Mouse (Mus musculus) heart, embryonic 12.5 days (tissue): ENCODE results near the gene Il10. TPM values are rescaled to one million over a fixed set of nuclear protein-coding genes. Genes with fewer than 3 reads are reported as not detected.

Experiments used
- ATAC-seq: fragments of 200-750 bp; cut with Nextera tagmentation; 2 replicates; pipeline ENCODE4 v1.8.0; 2017; ENCODE audit warnings: moderate TSS enrichment, moderate library complexity; ENCODE audit not compliant: insufficient number of reproducible peaks, low FRiP score
- H3K27ac ChIP-seq: fragments of 300-500 bp; sonication (generic); 2 replicates; pipeline ENCODE4 v1.5.1; 2016; ENCODE audit warnings: mild to moderate bottlenecking, moderate library complexity; ENCODE audit not compliant: poor library complexity, severe bottlenecking
- H3K27me3 ChIP-seq: fragments of 300-500 bp; sonication (generic); replicated peaks from 2 replicates; pipeline ENCODE4 v1.6.1; 2016; ENCODE audit warnings: mild to moderate bottlenecking, moderate library complexity
- H3K36me3 ChIP-seq: fragments of 300-500 bp; sonication (generic); 2 replicates; pipeline ENCODE4 v1.6.1; 2016; ENCODE audit warnings: mild to moderate bottlenecking, moderate library complexity
- H3K4me1 ChIP-seq: fragments of 300-500 bp; sonication (generic); replicated peaks from 2 replicates; pipeline ENCODE4 v1.6.1; 2016; ENCODE audit warnings: mild to moderate bottlenecking
- H3K4me2 ChIP-seq: fragments of 300-500 bp; sonication (generic); 2 replicates; pipeline ENCODE4 v1.6.1; 2016; ENCODE audit warnings: mild to moderate bottlenecking, moderate library complexity
- H3K4me3 ChIP-seq: fragments of 300-500 bp; sonication (generic); 2 replicates; pipeline ENCODE4 v1.5.1; 2016; ENCODE audit warnings: mild to moderate bottlenecking
- H3K9ac ChIP-seq: fragments of 300-500 bp; sonication (generic); 2 replicates; pipeline ENCODE4 v1.6.1; 2016; ENCODE audit warnings: mild to moderate bottlenecking, moderate library complexity
- H3K9me3 ChIP-seq: fragments of 300-500 bp; sonication (generic); replicated peaks from 2 replicates; pipeline ENCODE4 v1.6.1; 2016; ENCODE audit warnings: mild to moderate bottlenecking, moderate library complexity
- WGBS: fragments of 180-500 bp; shearing (Covaris S2); methylation state at CpG from one replicate; pipeline ENCODE4 v1.1.7; 2016; 5-methylcytosine and 5-hydroxymethylcytosine counted together
- polyA plus RNA-seq: library from polyadenylated mRNA; unstranded; fragments of >200 nt; fragmentation: Nextera tagmentation; extraction: Ambion mirVana; gene quantifications from 2 replicates; pipeline ENCODE4 v1.2.1, GENCODE M21; 2016

Il10 gene
- polyA plus RNA-seq, 1 experiment from 2014 or later, result not detected

DNA sequence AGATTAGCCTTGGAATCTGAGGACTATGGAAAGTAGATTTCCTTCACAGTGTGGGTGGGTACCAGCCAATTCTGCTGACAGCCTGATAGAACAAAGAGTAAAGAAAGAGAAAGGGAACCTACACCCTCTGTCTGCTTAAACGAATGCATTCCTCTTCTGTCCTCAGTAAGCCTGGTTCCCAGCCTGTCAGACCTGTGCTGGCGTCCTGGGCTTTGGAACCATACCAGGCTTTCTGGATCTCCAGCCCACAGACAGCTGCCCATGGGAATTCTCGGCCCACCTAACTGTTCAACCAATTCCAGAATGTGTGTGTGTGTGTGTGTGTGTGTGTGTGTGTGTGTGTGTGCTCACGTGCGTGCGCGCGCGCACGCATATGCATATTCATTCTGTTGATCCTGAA, 21.3 kb upstream of the Il10 start:
- no peaks in the 10 kb centered on the region for H3K36me3 ChIP-seq
- H3K27ac ChIP-seq, result no peak overlapping the region
- peaks cover 7% of the 10 kb centered on the region; the same call in 1 of the 2 replicates for H3K4me1 ChIP-seq
- no peaks in the 10 kb centered on the region for H3K9me3 ChIP-seq
- ATAC-seq, result no peak
- H3K4me2 ChIP-seq, result no peak overlapping the region
- H3K27me3 ChIP-seq, result no peaks in the 10 kb centered on the region
- no peak overlapping the region for H3K9ac ChIP-seq
- 85% methylated on average over 10 of the region's 10 CpGs for WGBS
- no peak overlapping the region for H3K4me3 ChIP-seq

- WGBS, result 80% methylated on average over 4 of the region's 4 CpGs
- no peaks in the 10 kb centered on the region for H3K36me3 ChIP-seq
- no peak overlapping the region for H3K27ac ChIP-seq
- ATAC-seq, result no peak
- no peak overlapping the region for H3K4me3 ChIP-seq
- no peaks in the 10 kb centered on the region for H3K9me3 ChIP-seq
- no peaks in the 10 kb centered on the region for H3K27me3 ChIP-seq
- H3K4me1 ChIP-seq, result peaks cover 14% of the 10 kb centered on the region
- H3K9ac ChIP-seq, result no peak overlapping the region
- no peak overlapping the region for H3K4me2 ChIP-seq
These were observed 19.9 kb upstream of the Il10 start for GRCm38 (mm10) chr1:130999708-131000107.

- Histone ChIP-seq H3K9me3 (no peaks in the 10 kb centered on the region), H3K27me3 (no peaks in the 10 kb centered on the region), H3K4me2 (no peak overlapping the region), H3K36me3 (no peaks in the 10 kb centered on the region), H3K27ac (no peak overlapping the region), H3K9ac (no peak overlapping the region), H3K4me3 (no peak overlapping the region), H3K4me1 (peaks cover 14% of the 10 kb centered on the region)
- WGBS, result 84% methylated on average over 3 of the region's 3 CpGs
- no peak for ATAC-seq
These were observed 19.3 kb upstream of the Il10 start for GRCm38 (mm10) chr1:131000296-131000695.

- Histone ChIP-seq H3K27me3 (no peaks in the 10 kb centered on the region), H3K9me3 (no peaks in the 10 kb centered on the region), H3K4me1 (peaks cover 14% of the 10 kb centered on the region), H3K4me2 (no peak overlapping the region), H3K27ac (no peak overlapping the region), H3K9ac (no peak overlapping the region), H3K4me3 (no peak overlapping the region), H3K36me3 (no peaks in the 10 kb centered on the region)
- ATAC-seq, result no peak
- 93% methylated on average over 2 of the region's 2 CpGs for WGBS
These were observed 17.1 kb upstream of the Il10 start for GRCm38 (mm10) chr1:131002561-131002960.

DNA sequence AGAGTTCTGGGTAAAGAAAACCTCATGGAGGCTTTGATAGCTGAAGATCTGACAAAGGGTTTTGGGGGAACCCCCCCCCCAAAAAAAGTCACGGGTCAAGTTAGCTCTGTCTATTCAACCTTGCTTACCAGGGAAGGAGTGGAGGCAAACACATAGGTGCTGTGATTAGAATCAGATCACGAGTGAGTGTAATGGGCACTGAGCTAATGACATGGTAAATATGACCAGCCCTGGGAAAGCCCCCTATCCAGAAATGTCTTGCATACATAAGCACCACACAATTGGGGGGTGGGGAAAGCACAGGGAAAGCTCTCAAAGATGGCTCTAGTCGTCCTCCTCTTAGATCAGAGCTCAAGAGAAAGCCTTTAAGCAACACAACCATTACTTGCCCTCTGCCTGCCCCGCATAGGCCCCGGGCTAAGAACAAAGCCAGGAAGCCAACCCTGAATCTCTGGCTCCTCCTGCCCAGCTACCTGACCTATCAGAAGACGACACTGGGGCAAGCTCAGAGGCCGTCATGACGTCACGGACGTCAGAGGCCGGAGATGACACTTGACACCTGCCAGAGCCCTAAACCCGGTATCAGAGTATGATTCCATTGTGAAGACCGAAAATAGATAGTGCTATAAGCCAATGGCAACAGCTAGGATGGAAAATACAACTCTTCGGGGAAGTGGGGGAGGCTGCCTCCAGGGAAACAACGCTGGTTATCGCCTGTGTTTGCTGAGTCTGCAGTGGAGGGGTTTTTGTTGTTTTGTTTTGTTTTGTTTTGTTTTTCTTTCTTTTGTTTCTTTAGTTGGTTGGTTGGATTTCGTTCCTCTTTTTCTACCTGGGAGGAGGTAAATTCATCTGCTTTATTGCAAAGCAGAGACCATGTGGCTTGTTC, 16.4 kb upstream of the Il10 start:
- WGBS, result 38% methylated on average over 17 of the region's 17 CpGs

GRCm38 (mm10) chr1:131006069-131006468, 13.6 kb upstream of the Il10 start:
- ATAC-seq, result no peak

More for the DNA sequence above, 16.4 kb upstream of the Il10 start:
- ATAC-seq, result peak; percentile 90
- H3K4me1 ChIP-seq, result peaks cover 13% of the 10 kb centered on the region
- no peaks in the 10 kb centered on the region for H3K36me3 ChIP-seq
- peak overlapping the region; percentile 31; the same call in 1 of the 2 replicates for H3K4me2 ChIP-seq
- no peaks in the 10 kb centered on the region for H3K9me3 ChIP-seq
- no peaks in the 10 kb centered on the region for H3K27me3 ChIP-seq
- H3K9ac ChIP-seq, result no peak overlapping the region
- H3K4me3 ChIP-seq, result no peak overlapping the region
- H3K27ac ChIP-seq, result peak overlapping the region; percentile 56; the same call in 1 of the 2 replicates

GRCm38 (mm10) chr1:131010201-131011153, 9.2 kb upstream of the Il10 start:
- ATAC-seq, result no peak
- no peaks in the 10 kb centered on the region for H3K27me3 ChIP-seq
- no peak overlapping the region for H3K4me2 ChIP-seq
- H3K9ac ChIP-seq, result no peak overlapping the region
- no peaks in the 10 kb centered on the region for H3K36me3 ChIP-seq
- H3K4me3 ChIP-seq, result no peak overlapping the region
- H3K9me3 ChIP-seq, result no peaks in the 10 kb centered on the region
- peaks cover 10% of the 10 kb centered on the region for H3K4me1 ChIP-seq
- H3K27ac ChIP-seq, result no peak overlapping the region
- 44% methylated on average over 17 of the region's 17 CpGs for WGBS

More at GRCm38 (mm10) chr1:131006069-131006468, 13.6 kb upstream of the Il10 start:
- Histone ChIP-seq H3K27me3 (no peaks in the 10 kb centered on the region), H3K9ac (no peak overlapping the region), H3K36me3 (no peaks in the 10 kb centered on the region), H3K4me2 (no peak overlapping the region), H3K9me3 (no peaks in the 10 kb centered on the region), H3K4me1 (peaks cover 21% of the 10 kb centered on the region), H3K4me3 (no peak overlapping the region), H3K27ac (no peak overlapping the region)
- 65% methylated on average over 1 of the region's 1 CpGs for WGBS

- H3K9me3 ChIP-seq, result no peaks in the 10 kb centered on the region
- H3K4me1 ChIP-seq, result peaks cover 10% of the 10 kb centered on the region
- no peak overlapping the region for H3K4me2 ChIP-seq
- H3K4me3 ChIP-seq, result no peak overlapping the region
- H3K27me3 ChIP-seq, result no peaks in the 10 kb centered on the region
- H3K9ac ChIP-seq, result no peak overlapping the region
- WGBS, result 88% methylated on average over 8 of the region's 8 CpGs
- H3K27ac ChIP-seq, result no peak overlapping the region
- no peak for ATAC-seq
- no peaks in the 10 kb centered on the region for H3K36me3 ChIP-seq
These were observed 7.2 kb upstream of the Il10 start for GRCm38 (mm10) chr1:131012494-131012893.

DNA sequence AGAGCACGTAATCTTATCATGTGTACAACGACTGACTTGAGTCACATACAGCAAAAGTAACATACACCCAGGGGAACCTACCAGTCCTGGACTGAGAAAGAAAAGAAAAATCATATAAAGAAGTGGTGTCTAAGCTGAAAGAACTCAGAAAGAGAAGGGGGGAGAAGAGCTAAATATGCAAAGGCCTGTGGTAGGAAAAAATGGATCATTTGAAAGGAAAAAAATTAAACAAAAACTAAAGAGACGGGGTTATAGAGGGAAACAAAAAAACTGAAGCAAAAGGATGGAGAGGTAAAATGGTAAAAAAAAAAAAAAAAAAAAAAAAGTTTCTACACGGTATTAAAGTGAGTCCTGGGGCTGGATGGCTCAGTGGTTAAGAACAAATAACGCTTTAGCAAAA, 5.7 kb upstream of the Il10 start:
- H3K27ac ChIP-seq, result no peak overlapping the region
- H3K9me3 ChIP-seq, result no peaks in the 10 kb centered on the region
- H3K4me1 ChIP-seq, result peaks cover 10% of the 10 kb centered on the region
- no peak overlapping the region for H3K9ac ChIP-seq
- no peaks in the 10 kb centered on the region for H3K36me3 ChIP-seq
- no peak overlapping the region for H3K4me3 ChIP-seq
- H3K27me3 ChIP-seq, result no peaks in the 10 kb centered on the region
- no peak overlapping the region for H3K4me2 ChIP-seq
- 83% methylated on average over 5 of the region's 5 CpGs for WGBS
- ATAC-seq, result no peak

DNA sequence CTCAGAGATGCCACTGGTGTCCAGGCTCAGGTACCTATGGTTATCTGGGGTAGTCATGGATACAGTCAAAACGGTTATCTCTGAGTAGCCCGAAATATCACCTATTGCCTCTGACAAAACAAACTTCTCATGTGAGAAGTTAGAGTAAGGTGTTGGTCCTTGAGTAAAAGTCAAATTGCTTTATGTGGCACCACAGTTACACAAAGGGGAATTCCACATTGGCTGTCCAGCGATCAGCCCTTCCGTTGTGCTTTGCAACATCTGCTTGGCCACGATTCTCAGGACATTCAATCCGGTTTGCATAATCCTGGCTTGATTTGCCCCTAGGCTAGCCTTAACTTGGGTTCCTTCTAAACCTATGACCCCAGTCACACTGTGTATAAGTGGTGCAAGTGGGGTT, 4.4 kb upstream of the Il10 start:
- Histone ChIP-seq H3K4me3 (no peak overlapping the region), H3K27ac (no peak overlapping the region), H3K4me1 (peaks cover 4% of the 10 kb centered on the region), H3K4me2 (no peak overlapping the region), H3K27me3 (no peaks in the 10 kb centered on the region), H3K9me3 (no peaks in the 10 kb centered on the region), H3K9ac (no peak overlapping the region), H3K36me3 (no peaks in the 10 kb centered on the region)
- 81% methylated on average over 6 of the region's 6 CpGs for WGBS
- ATAC-seq, result no peak

DNA sequence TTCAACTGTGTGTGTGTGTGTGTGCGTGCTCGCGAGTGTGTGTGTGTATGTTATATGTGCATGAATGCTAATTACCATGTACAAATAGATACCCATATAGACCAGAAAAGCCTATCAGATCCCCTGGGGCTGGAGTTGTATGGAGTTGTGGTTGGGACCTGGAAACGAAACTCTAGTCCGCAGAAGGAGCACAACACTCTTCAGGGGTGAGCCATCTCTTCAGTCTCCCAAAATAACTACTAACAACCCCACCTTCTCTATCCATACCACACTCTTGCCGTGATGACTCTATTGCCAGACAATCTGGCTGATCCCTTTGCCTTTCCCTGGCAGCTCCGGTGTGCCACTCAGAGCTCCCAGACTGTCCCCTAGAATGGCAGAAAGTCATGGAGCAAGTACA, 3.8 kb upstream of the Il10 start:
- no peak overlapping the region for H3K4me3 ChIP-seq
- 0 out of 2 replicates have a peak, but pooled peaks cover 1% of the 10 kb centered on the region for H3K27me3 ChIP-seq
- H3K4me2 ChIP-seq, result no peak overlapping the region
- no peak overlapping the region for H3K27ac ChIP-seq
- no peaks in the 10 kb centered on the region for H3K9me3 ChIP-seq
- WGBS, result 79% methylated on average over 7 of the region's 7 CpGs
- no peak overlapping the region for H3K9ac ChIP-seq
- no peaks in the 10 kb centered on the region for H3K36me3 ChIP-seq
- no peak for ATAC-seq
- no peaks in the 10 kb centered on the region for H3K4me1 ChIP-seq
